Mouse (Mus musculus): ENCODE data around the gene Zhx3. TPM values are rescaled to one million over a fixed set of nuclear protein-coding genes. Genes with fewer than 3 reads are reported as not detected.

Gene Zhx3
- 7.8 and 9.1 TPM in 2 replicates for polyA plus RNA-seq (2012; rRNA removed)

GRCm38 (mm10) chr2:160872890-160873382, at the start of gene Zhx3:
TSS of gene Zhx3 (minus strand) at chr2:160872998.
- Histone ChIP-seq H3K36me3 (ENCODE audit: control insufficient read depth, insufficient read depth, low read length) (no peaks in the 10 kb centered on the region), H3K4me3 (ENCODE audit: control insufficient read depth, insufficient read depth, low read length) (peak within 1 kb of the TSS; percentile 94), H3K27ac (ENCODE audit: control insufficient read depth, insufficient read depth, low read length) (peak within 1 kb of the TSS; percentile 65), H3K4me1 (replicated peaks; ENCODE audit: control insufficient read depth, insufficient read depth, low read length) (peaks cover 4% of the 10 kb centered on the region), H3K27me3 (ENCODE audit: control insufficient read depth, insufficient read depth, low read length) (no peaks in the 10 kb centered on the region)
- 1% methylated on average over 48 of the region's 48 CpGs for WGBS
- DNase-seq: peak; percentile 90
- TF ChIP-seq CTCF (IDR thresholded peaks at IDR 0.05; ENCODE audit: borderline replicate concordance, control insufficient read depth, extremely low read depth, insufficient read depth, low read length, poor library complexity): peak; percentile 49; the same call in 1 of the 2 replicates
- peak; percentile 68 for TF ChIP-seq POLR2A (IDR thresholded peaks at IDR 0.05; ENCODE audit: control insufficient read depth, extremely low read depth, insufficient read depth, low read length, poor library complexity)

GRCm38 (mm10) chr2:160921285-160921684, 48.5 kb upstream of the Zhx3 start:
- WGBS: 86% methylated on average over 7 of the region's 7 CpGs
- no peaks in the 10 kb centered on the region for H3K4me1 ChIP-seq (replicated peaks; ENCODE audit: control insufficient read depth, insufficient read depth, low read length)
- no peaks in the 10 kb centered on the region for H3K27me3 ChIP-seq (ENCODE audit: control insufficient read depth, insufficient read depth, low read length)
- H3K36me3 ChIP-seq (ENCODE audit: control insufficient read depth, insufficient read depth, low read length): no peaks in the 10 kb centered on the region
- H3K4me3 ChIP-seq (ENCODE audit: control insufficient read depth, insufficient read depth, low read length): no peak overlapping the region
- no peak for DNase-seq
- no peak for TF ChIP-seq POLR2A (IDR thresholded peaks at IDR 0.05; ENCODE audit: control insufficient read depth, extremely low read depth, insufficient read depth, low read length, poor library complexity)
- TF ChIP-seq CTCF (IDR thresholded peaks at IDR 0.05; ENCODE audit: borderline replicate concordance, control insufficient read depth, extremely low read depth, insufficient read depth, low read length, poor library complexity): no peak
- no peak overlapping the region for H3K27ac ChIP-seq (ENCODE audit: control insufficient read depth, insufficient read depth, low read length)

DNA sequence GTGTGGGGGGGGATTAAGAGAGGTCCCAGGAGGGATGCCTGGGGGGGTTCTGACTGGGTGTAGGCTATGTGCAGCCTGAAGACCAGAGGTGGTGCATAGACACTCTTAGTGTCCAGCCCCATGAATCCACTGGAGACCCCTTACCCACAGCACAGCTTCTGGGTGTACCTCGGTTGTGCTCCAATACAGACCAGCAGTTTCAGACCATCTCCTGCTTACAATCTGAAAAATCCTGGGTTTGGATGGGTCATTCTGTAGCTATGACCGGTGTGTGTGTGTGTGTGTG, 46.1 kb upstream of the Zhx3 start:
- 95% methylated on average over 2 of the region's 2 CpGs for WGBS
- Histone ChIP-seq H3K27me3 (ENCODE audit: control insufficient read depth, insufficient read depth, low read length) (no peaks in the 10 kb centered on the region), H3K4me1 (replicated peaks; ENCODE audit: control insufficient read depth, insufficient read depth, low read length) (no peaks in the 10 kb centered on the region), H3K4me3 (ENCODE audit: control insufficient read depth, insufficient read depth, low read length) (no peak overlapping the region), H3K27ac (ENCODE audit: control insufficient read depth, insufficient read depth, low read length) (no peak overlapping the region), H3K36me3 (ENCODE audit: control insufficient read depth, insufficient read depth, low read length) (no peaks in the 10 kb centered on the region)
- no peak for DNase-seq
- TF ChIP-seq CTCF (IDR thresholded peaks at IDR 0.05; ENCODE audit: borderline replicate concordance, control insufficient read depth, extremely low read depth, insufficient read depth, low read length, poor library complexity) (no peak), POLR2A (IDR thresholded peaks at IDR 0.05; ENCODE audit: control insufficient read depth, extremely low read depth, insufficient read depth, low read length, poor library complexity) (no peak)

DNA sequence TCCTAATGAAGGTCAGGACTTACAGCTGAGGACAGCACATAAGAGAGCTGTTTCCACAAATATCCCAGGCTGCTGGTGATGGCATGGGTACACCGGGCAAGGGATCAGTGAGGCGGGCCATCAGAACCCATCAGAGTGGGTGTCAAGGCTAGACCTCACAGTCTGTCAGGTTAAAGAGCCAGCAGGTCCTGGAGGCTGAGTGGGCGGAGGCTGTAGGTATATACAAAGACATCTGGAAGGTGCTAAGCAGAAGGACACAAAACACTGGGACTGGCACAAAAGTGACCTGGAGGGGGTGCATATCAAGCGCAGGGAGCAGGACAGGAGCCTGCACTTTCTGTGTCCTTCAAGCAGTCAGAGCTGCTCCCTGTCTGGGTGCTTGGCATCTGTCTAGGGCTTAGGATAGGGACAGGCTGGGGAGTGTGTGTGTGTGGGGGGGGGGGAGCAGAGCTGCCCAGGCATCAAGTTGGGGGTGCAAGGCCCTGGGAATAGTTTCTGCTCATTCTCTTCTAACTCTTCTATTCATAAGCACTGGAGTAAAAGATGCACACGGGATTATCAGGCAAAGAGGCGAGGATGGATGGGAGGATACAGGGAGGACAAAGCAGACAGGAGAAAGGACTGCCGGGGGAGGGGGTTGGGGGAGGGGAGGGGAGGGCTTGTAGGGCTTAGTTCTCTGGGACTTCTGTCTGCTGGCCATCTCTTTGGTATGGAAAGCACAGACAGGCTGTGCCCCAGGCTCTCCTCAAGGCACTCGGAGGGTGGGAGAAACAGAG, 45.5 kb upstream of the Zhx3 start:
- no peak for TF ChIP-seq CTCF (IDR thresholded peaks at IDR 0.05; ENCODE audit: borderline replicate concordance, control insufficient read depth, extremely low read depth, insufficient read depth, low read length, poor library complexity)
- no peak for TF ChIP-seq POLR2A (IDR thresholded peaks at IDR 0.05; ENCODE audit: control insufficient read depth, extremely low read depth, insufficient read depth, low read length, poor library complexity)
- Histone ChIP-seq H3K4me1 (replicated peaks; ENCODE audit: control insufficient read depth, insufficient read depth, low read length) (no peaks in the 10 kb centered on the region), H3K4me3 (ENCODE audit: control insufficient read depth, insufficient read depth, low read length) (no peak overlapping the region), H3K27me3 (ENCODE audit: control insufficient read depth, insufficient read depth, low read length) (no peaks in the 10 kb centered on the region), H3K36me3 (ENCODE audit: control insufficient read depth, insufficient read depth, low read length) (no peaks in the 10 kb centered on the region), H3K27ac (ENCODE audit: control insufficient read depth, insufficient read depth, low read length) (no peak overlapping the region)
- 78% methylated on average over 8 of the region's 8 CpGs for WGBS
- no peak for DNase-seq

GRCm38 (mm10) chr2:160917313-160917712, 44.5 kb upstream of the Zhx3 start:
- no peak for DNase-seq
- Histone ChIP-seq H3K27ac (ENCODE audit: control insufficient read depth, insufficient read depth, low read length) (no peak overlapping the region), H3K27me3 (ENCODE audit: control insufficient read depth, insufficient read depth, low read length) (peaks cover 2% of the 10 kb centered on the region; the same call in 1 of the 2 replicates), H3K4me3 (ENCODE audit: control insufficient read depth, insufficient read depth, low read length) (no peak overlapping the region), H3K4me1 (replicated peaks; ENCODE audit: control insufficient read depth, insufficient read depth, low read length) (no peaks in the 10 kb centered on the region), H3K36me3 (ENCODE audit: control insufficient read depth, insufficient read depth, low read length) (no peaks in the 10 kb centered on the region)
- TF ChIP-seq POLR2A (IDR thresholded peaks at IDR 0.05; ENCODE audit: control insufficient read depth, extremely low read depth, insufficient read depth, low read length, poor library complexity) (no peak), CTCF (IDR thresholded peaks at IDR 0.05; ENCODE audit: borderline replicate concordance, control insufficient read depth, extremely low read depth, insufficient read depth, low read length, poor library complexity) (no peak)
- whole genome bisulfite sequencing: 94% methylated on average over 3 of the region's 3 CpGs

DNA sequence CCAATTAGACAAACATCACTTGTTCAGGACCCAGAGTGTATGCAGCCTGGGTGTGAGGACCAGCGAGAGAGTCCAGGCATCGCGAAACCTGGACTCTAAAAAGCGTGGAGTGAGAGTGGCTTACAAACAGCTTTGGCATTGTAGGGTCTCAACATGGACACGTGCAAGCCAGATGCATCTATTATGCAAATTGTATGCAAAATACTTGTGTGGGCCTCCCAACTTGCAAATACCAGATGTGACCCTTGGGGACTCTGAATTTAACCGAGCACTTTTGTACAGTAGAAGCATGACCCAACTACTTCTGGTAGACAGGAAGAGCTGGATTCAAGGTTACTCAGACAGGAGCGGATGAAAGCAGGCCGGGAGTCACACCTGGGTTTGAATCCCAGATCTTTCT, 43.9 kb upstream of the Zhx3 start:
- Histone ChIP-seq H3K4me1 (replicated peaks; ENCODE audit: control insufficient read depth, insufficient read depth, low read length) (no peaks in the 10 kb centered on the region), H3K27ac (ENCODE audit: control insufficient read depth, insufficient read depth, low read length) (no peak overlapping the region), H3K4me3 (ENCODE audit: control insufficient read depth, insufficient read depth, low read length) (no peak overlapping the region), H3K27me3 (ENCODE audit: control insufficient read depth, insufficient read depth, low read length) (peaks cover 3% of the 10 kb centered on the region; the same call in 1 of the 2 replicates), H3K36me3 (ENCODE audit: control insufficient read depth, insufficient read depth, low read length) (no peaks in the 10 kb centered on the region)
- 87% methylated on average over 8 of the region's 8 CpGs for WGBS
- DNase-seq: no peak
- TF ChIP-seq CTCF (IDR thresholded peaks at IDR 0.05; ENCODE audit: borderline replicate concordance, control insufficient read depth, extremely low read depth, insufficient read depth, low read length, poor library complexity): no peak
- TF ChIP-seq POLR2A (IDR thresholded peaks at IDR 0.05; ENCODE audit: control insufficient read depth, extremely low read depth, insufficient read depth, low read length, poor library complexity): no peak

Measured in thymus, adult 2 months (tissue).